Mouse (Mus musculus) CH12.LX (cell line): Measurements from ENCODE around the gene D630045J12Rik. TPM values are rescaled to one million over a fixed set of nuclear protein-coding genes. Genes with fewer than 3 reads are reported as not detected.

Experiments
- DNase-seq: peaks from one replicate; pipeline ENCODE4 v3.0.0-alpha.2; 2013; ENCODE audit errors: extremely low read depth
- H3K27ac ChIP-seq: 2 replicates; pipeline ENCODE4 v1.5.1; 2012; ENCODE audit warnings: low read depth, mild to moderate bottlenecking, control low read depth, moderate library complexity; ENCODE audit not compliant: insufficient read depth
- H3K27me3 ChIP-seq: replicated peaks from 2 replicates; pipeline ENCODE3; 2012; ENCODE audit warnings: inconsistent platforms
- H3K36me3 ChIP-seq, 2 experiments: replicated peaks in 1 of 2; 2 replicates each; pipeline versions ENCODE3 to v1.6.1; 2012; ENCODE audit warnings: inconsistent platforms in 1 of 2, low read length in 1 of 2, mild to moderate bottlenecking in 1 of 2, mixed read lengths in 1 of 2, moderate library complexity in 1 of 2; ENCODE audit not compliant: control insufficient read depth in 1 of 2, insufficient read depth in 1 of 2
- H3K4me1 ChIP-seq, 2 experiments: 2 replicates each; pipeline ENCODE4 v1.6.1; 2012; ENCODE audit warnings: inconsistent platforms in 1 of 2, moderate library complexity in 1 of 2; ENCODE audit not compliant: insufficient read depth in 2 of 2, control insufficient read depth in 1 of 2
- H3K4me2 ChIP-seq: 2 replicates; pipeline ENCODE4 v1.6.1; 2012; ENCODE audit warnings: low read depth, mild to moderate bottlenecking, control low read depth; ENCODE audit not compliant: poor library complexity, insufficient read depth, severe bottlenecking
- H3K4me3 ChIP-seq, 3 experiments: fragments of 150-350 bp in 1 of 3; sonication (generic) in 1 of 3; replicated peaks in 1 of 3; 2 replicates each; pipeline versions ENCODE3 to v1.5.1; 2011 to 2012; ENCODE audit warnings: low read depth in 2 of 3, low read length in 2 of 3, mild to moderate bottlenecking in 2 of 3, moderate library complexity in 2 of 3, control low read depth in 1 of 3, improper control_type of control experiment in 1 of 3, inconsistent platforms in 1 of 3, mixed read lengths in 1 of 3; ENCODE audit not compliant: poor library complexity in 1 of 3
- H3K79me2 ChIP-seq: replicated peaks from 2 replicates; pipeline ENCODE4 v1.6.1; 2012; ENCODE audit warnings: mild to moderate bottlenecking, moderate library complexity; ENCODE audit not compliant: control insufficient read depth, poor library complexity, insufficient read depth, severe bottlenecking; ENCODE audit errors: extremely low read depth
- H3K9ac ChIP-seq: 2 replicates; pipeline ENCODE4 v1.6.1; 2012; ENCODE audit warnings: low read depth, mild to moderate bottlenecking, control low read depth, moderate library complexity; ENCODE audit not compliant: insufficient read depth
- H3K9me3 ChIP-seq: replicated peaks from 2 replicates; pipeline ENCODE3; 2012; ENCODE audit warnings: low read length, inconsistent platforms, mixed read lengths
- BHLHE40 ChIP-seq: IDR thresholded peaks from 2 replicates; pipeline ENCODE4 v1.6.1; 2011; ENCODE audit warnings: mild to moderate bottlenecking, low read depth, low read length, improper control_type of control experiment
- CHD1 ChIP-seq: IDR thresholded peaks from 2 replicates; pipeline ENCODE4 v1.6.1; 2012; ENCODE audit warnings: low read depth, low read length, improper control_type of control experiment, inconsistent platforms
- EP300 ChIP-seq: IDR thresholded peaks from 2 replicates; pipeline ENCODE4 v1.6.1; 2011; ENCODE audit warnings: low read length, improper control_type of control experiment
- ETS1 ChIP-seq: conservative IDR thresholded peaks from 2 replicates; pipeline ENCODE4 v1.6.1; 2012; ENCODE audit warnings: low read depth, mild to moderate bottlenecking, inconsistent platforms, low read length, improper control_type of control experiment, moderate library complexity
- IRF4 ChIP-seq: IDR thresholded peaks from 2 replicates; pipeline ENCODE4 v1.6.1; 2014; ENCODE audit warnings: low read depth, mild to moderate bottlenecking, inconsistent platforms, low read length, improper control_type of control experiment
- JUN ChIP-seq: IDR thresholded peaks from 2 replicates; pipeline ENCODE4 v1.6.1; 2011; ENCODE audit warnings: low read depth, mild to moderate bottlenecking, low read length, improper control_type of control experiment, moderate library complexity; ENCODE audit not compliant: insufficient read depth
- JUND ChIP-seq: conservative IDR thresholded peaks from 2 replicates; pipeline ENCODE4 v1.6.1; 2011; ENCODE audit warnings: low read depth, low read length, improper control_type of control experiment
- KAT2A ChIP-seq: IDR thresholded peaks from 2 replicates; pipeline ENCODE4 v1.6.1; 2012; ENCODE audit warnings: low read length, improper control_type of control experiment, inconsistent platforms; ENCODE audit not compliant: insufficient replicate concordance
- MAFK ChIP-seq: IDR thresholded peaks from 2 replicates; pipeline ENCODE4 v1.6.1; 2011; ENCODE audit warnings: low read length, improper control_type of control experiment; ENCODE audit not compliant: insufficient replicate concordance
- MEF2A ChIP-seq: IDR thresholded peaks from 2 replicates; pipeline ENCODE4 v1.6.1; 2014; ENCODE audit warnings: low read depth, mild to moderate bottlenecking, inconsistent platforms, low read length, improper control_type of control experiment, borderline replicate concordance
- MYC ChIP-seq: IDR thresholded peaks from 2 replicates; pipeline ENCODE4 v1.6.1; 2011; ENCODE audit warnings: low read depth, mild to moderate bottlenecking, improper control_type of control experiment, low read length
- NELFE ChIP-seq: IDR thresholded peaks from 2 replicates; pipeline ENCODE4 v1.6.1; 2011; ENCODE audit warnings: low read depth, low read length, improper control_type of control experiment
- POLR2A ChIP-seq: IDR thresholded peaks from 2 replicates; pipeline ENCODE4 v1.6.1; 2011; ENCODE audit warnings: low read depth, mild to moderate bottlenecking, improper control_type of control experiment, low read length
- RCOR1 ChIP-seq: conservative IDR thresholded peaks from 2 replicates; pipeline ENCODE4 v1.6.1; 2012; ENCODE audit warnings: low read depth, mild to moderate bottlenecking, inconsistent platforms, low read length, improper control_type of control experiment
- SIN3A ChIP-seq: IDR thresholded peaks from 2 replicates; pipeline ENCODE4 v1.6.1; 2012; ENCODE audit warnings: low read length, improper control_type of control experiment, inconsistent platforms
- TBP ChIP-seq: conservative IDR thresholded peaks from 2 replicates; pipeline ENCODE4 v1.6.1; 2011; ENCODE audit warnings: low read depth, low read length, improper control_type of control experiment
- TCF12 ChIP-seq: IDR thresholded peaks from 2 replicates; pipeline ENCODE4 v1.6.1; 2014; ENCODE audit warnings: low read depth, mild to moderate bottlenecking, inconsistent platforms, low read length, improper control_type of control experiment
- UBTF ChIP-seq: IDR thresholded peaks from 2 replicates; pipeline ENCODE4 v1.6.1; 2012; ENCODE audit warnings: low read depth, mild to moderate bottlenecking, inconsistent platforms, low read length, improper control_type of control experiment, moderate library complexity
- USF1 ChIP-seq: IDR thresholded peaks from 2 replicates; pipeline ENCODE4 v1.6.1; 2014; ENCODE audit warnings: low read depth, mild to moderate bottlenecking, inconsistent platforms, low read length, improper control_type of control experiment
- USF2 ChIP-seq: conservative IDR thresholded peaks from 2 replicates; pipeline ENCODE4 v1.6.1; 2011; ENCODE audit warnings: low read depth, low read length, improper control_type of control experiment
- dilution Hi-C: fragments of 300-500 bp; cut with MboI; formaldehyde crosslinking; loops from 2 replicates; pipeline ENCODE4 v1.14.3; 2020; ENCODE audit warnings: low sequenced_read_pairs; ENCODE audit not compliant: extremely low pct_unique_long_range_greater_than_20kb, extremely low pct_ligation_motif_present
- in situ Hi-C: fragments of 300-500 bp; cut with MboI; formaldehyde crosslinking; loops from 3 replicates; pipeline ENCODE4 v1.14.3; 2019; ENCODE audit warnings: low sequenced_read_pairs, low pct_ligation_motif_present, low pct_unique_long_range_greater_than_20kb, mixed read lengths
- polyA plus RNA-seq: library from polyadenylated mRNA; unstranded; fragments of >175 nt; gene quantifications from 2 replicates; pipeline ENCODE4 v1.2.1, GENCODE M21; 2012; ENCODE audit warnings: low read depth; ENCODE audit not compliant: insufficient read length
- total RNA-seq, 2 experiments: library from RNA; depleted of rRNA; stranded (reverse); fragments of 300-350 nt in 1 of 2; fragments of >200 nt in 1 of 2; gene quantifications; 2 replicates each; pipeline ENCODE4 v1.2.3; 2012 to 2014

The D630045J12Rik gene
- total and polyA plus RNA-seq, 3 experiments, result 0.48 to 4.9 (median 1.7) TPM

GRCm38 (mm10) chr6:38203820-38204219 is 50.0 kb downstream of the D630045J12Rik start:
- Histone ChIP-seq H3K4me2 (no peak overlapping the region), H3K9me3 (no peaks in the 10 kb centered on the region), H3K4me3 (no peak overlapping the region)
- no peak for DNase-seq
- in situ Hi-C loops, result loop anchor here (10.0 kb wide), 1 partner anchor 51 kb away; the partner anchor contains the start of gene D630045J12Rik
- no peak for TF ChIP-seq POLR2A
- TF ChIP-seq TCF12, result no peak
- no peak for TF ChIP-seq ETS1
- no peak for TF ChIP-seq USF1
- TF ChIP-seq KAT2A, result no peak
- no peak for TF ChIP-seq JUN
- no peak for TF ChIP-seq CHD1
- TF ChIP-seq BHLHE40, result no peak
- no peak for TF ChIP-seq MYC
- TF ChIP-seq, all 38 proteins: peak for 0
- peaks cover 0 to 20% of the 10 kb centered on the region in 2 experiments; a peak in 2 of 4 replicates for H3K4me1 ChIP-seq
- H3K9ac ChIP-seq, result no peak overlapping the region
- H3K79me2 ChIP-seq, result no peaks in the 10 kb centered on the region
- no peaks in the 10 kb centered on the region for H3K36me3 ChIP-seq
- no peak overlapping the region for H3K27ac ChIP-seq
- H3K27me3 ChIP-seq, result no peaks in the 10 kb centered on the region
- dilution Hi-C loops, result no loop called here

GRCm38 (mm10) chr6:38202816-38203215 is 51.0 kb downstream of the D630045J12Rik start:
- dilution Hi-C loops (no loop called here), in situ Hi-C loops (loop anchor here (10.0 kb wide), 1 partner anchor 52 kb away; the partner anchor contains the start of gene D630045J12Rik)
- H3K79me2 ChIP-seq, result no peaks in the 10 kb centered on the region
- no peak overlapping the region for H3K9ac ChIP-seq
- H3K4me1 ChIP-seq, result peaks cover 0 to 29% of the 10 kb centered on the region in 2 experiments; a peak in 2 of 4 replicates
- no peak overlapping the region for H3K4me3 ChIP-seq
- H3K36me3 ChIP-seq, result no peaks in the 10 kb centered on the region
- no peak for DNase-seq
- no peaks in the 10 kb centered on the region for H3K27me3 ChIP-seq
- no peak overlapping the region for H3K27ac ChIP-seq
- H3K4me2 ChIP-seq, result no peak overlapping the region
- no peak for TF ChIP-seq USF2
- TF ChIP-seq MEF2A, result no peak
- no peak for TF ChIP-seq POLR2A
- no peak for TF ChIP-seq JUND
- no peak for TF ChIP-seq IRF4
- no peak for TF ChIP-seq ETS1
- no peak for TF ChIP-seq RCOR1
- no peak for TF ChIP-seq UBTF
- TF ChIP-seq SIN3A, result no peak
- no peak for TF ChIP-seq NELFE
- no peak for TF ChIP-seq TBP
- no peak for TF ChIP-seq EP300
- no peak for TF ChIP-seq MAFK
- TF ChIP-seq KAT2A, result no peak
- no peak for TF ChIP-seq USF1
- H3K9me3 ChIP-seq, result no peaks in the 10 kb centered on the region
